In genomic region chr9:118157234-118157633, GRCm38 (mm10) we compare ENCODE assay signal across 14 mouse cellular contexts. TPM values are rescaled to one million over a fixed set of nuclear protein-coding genes. Genes with fewer than 3 reads are reported as not detected.
A peak's percentile ranks its signal among the peaks of the same experiment; 100 is the strongest.
DNase-seq lines count a peak whose midpoint lies in the region; ATAC-seq and TF ChIP-seq lines count a peak whose summit lies in the region.
"Had no signal": no experiment of that assay in that cellular context is flagged by ENCODE, and none has a peak within 500 bp of the region (broad histone marks: within the 10 kb centered on the region; RNA-seq: fewer than 3 reads in every experiment).

No protein-coding gene starts in this region.

- no peak for ATAC-seq in liver, postnatal 0 days
- ATAC-seq in liver, embryonic 12.5 days: no peak
- peak; percentile 59 for ATAC-seq in activated CD4-positive, CD25-positive, alpha-beta regulatory T cell, adult 4 months

- WGBS in liver, postnatal 0 days (ENCODE audit: insufficient replicate concordance): 84% methylated on average over 3 of the region's 3 CpGs
- WGBS in liver, embryonic 12.5 days (ENCODE audit: insufficient replicate concordance): 76% methylated on average over 3 of the region's 3 CpGs

- H3K36me3 ChIP-seq in liver, postnatal 0 days (replicated peaks; ENCODE audit: insufficient read depth, low read length): no peaks in the 10 kb centered on the region
- H3K36me3 ChIP-seq in liver, embryonic 12.5 days: no peaks in the 10 kb centered on the region
- no peaks in the 10 kb centered on the region for H3K36me3 ChIP-seq in E14TG2a.4 (ENCODE audit: insufficient read depth, low read length)
- H3K36me3 ChIP-seq in splenic B cell, adult 2 months (ENCODE audit: control insufficient read depth, insufficient read depth, low read length, poor library complexity, severe bottlenecking): no peaks in the 10 kb centered on the region
- H3K36me3 ChIP-seq: embryonic facial prominence, embryonic 12.5 days; midbrain, embryonic 12.5 days; neural tube, embryonic 13.5 days had no signal

- H3K4me2 ChIP-seq in liver, postnatal 0 days (ENCODE audit: low read depth, low read length): no peak overlapping the region
- H3K4me2 ChIP-seq in liver, embryonic 12.5 days: no peak overlapping the region
- H3K4me2 ChIP-seq: embryonic facial prominence, embryonic 12.5 days; midbrain, embryonic 12.5 days; neural tube, embryonic 13.5 days had no signal

- no peak overlapping the region for H3K9ac ChIP-seq in liver, postnatal 0 days (replicated peaks)
- H3K9ac ChIP-seq in liver, embryonic 12.5 days: no peak overlapping the region
- H3K9ac ChIP-seq: embryonic facial prominence, embryonic 12.5 days; midbrain, embryonic 12.5 days; neural tube, embryonic 13.5 days had no signal

- no peaks in the 10 kb centered on the region for H3K9me3 ChIP-seq in liver, postnatal 0 days (ENCODE audit: low read length)
- H3K9me3 ChIP-seq in liver, embryonic 12.5 days (replicated peaks): no peaks in the 10 kb centered on the region
- no peaks in the 10 kb centered on the region for H3K9me3 ChIP-seq in E14TG2a.4 (ENCODE audit: low read length)
- H3K9me3 ChIP-seq: embryonic facial prominence, embryonic 12.5 days; midbrain, embryonic 12.5 days; neural tube, embryonic 13.5 days had no signal

- DNase-seq in liver, postnatal 0 days: no peak
- peak; percentile 16 for DNase-seq in splenic B cell, adult 2 months (ENCODE audit: low read depth, low spot score)
- no peak for DNase-seq in right cerebral cortex, adult 18-20 months
- no peak for DNase-seq in heart, postnatal 36 days
- DNase-seq: cerebellum, adult 2 months; gastrocnemius, postnatal 10 days; kidney, postnatal 36 days; right cerebral cortex, postnatal 14 days had no signal

- no peak overlapping the region for H3K27ac ChIP-seq in liver, postnatal 0 days (ENCODE audit: low read depth)
- no peak overlapping the region for H3K27ac ChIP-seq in liver, embryonic 12.5 days
- H3K27ac ChIP-seq: embryonic facial prominence, embryonic 12.5 days; midbrain, embryonic 12.5 days; neural tube, embryonic 13.5 days had no signal

- no peaks in the 10 kb centered on the region for H3K27me3 ChIP-seq in liver, postnatal 0 days (ENCODE audit: insufficient read depth, low read length)
- no peaks in the 10 kb centered on the region for H3K27me3 ChIP-seq in liver, embryonic 12.5 days (replicated peaks)
- H3K27me3 ChIP-seq in E14TG2a.4 (ENCODE audit: insufficient read depth, low read length): peaks cover 3% of the 10 kb centered on the region; the same call in 1 of the 2 replicates
- no peaks in the 10 kb centered on the region for H3K27me3 ChIP-seq in splenic B cell, adult 2 months (ENCODE audit: control insufficient read depth, insufficient read depth, low read length, poor library complexity, severe bottlenecking)
- H3K27me3 ChIP-seq: embryonic facial prominence, embryonic 12.5 days; midbrain, embryonic 12.5 days; neural tube, embryonic 13.5 days had no signal

- H3K4me3 ChIP-seq in liver, postnatal 0 days (ENCODE audit: low read depth, low read length): no peak overlapping the region
- no peak overlapping the region for H3K4me3 ChIP-seq in liver, embryonic 12.5 days
- no peak overlapping the region for H3K4me3 ChIP-seq in E14TG2a.4 (replicated peaks; ENCODE audit: low read length)
- H3K4me3 ChIP-seq: embryonic facial prominence, embryonic 12.5 days; midbrain, embryonic 12.5 days; neural tube, embryonic 13.5 days had no signal

- H3K4me1 ChIP-seq in liver, postnatal 0 days (ENCODE audit: insufficient read depth): no peaks in the 10 kb centered on the region
- H3K4me1 ChIP-seq in liver, embryonic 12.5 days: no peaks in the 10 kb centered on the region
- H3K4me1 ChIP-seq in E14TG2a.4 (replicated peaks; ENCODE audit: low read depth, low read length): no peaks in the 10 kb centered on the region
- H3K4me1 ChIP-seq: embryonic facial prominence, embryonic 12.5 days; midbrain, embryonic 12.5 days; neural tube, embryonic 13.5 days had no signal

- TF ChIP-seq EP300 in liver, postnatal 0 days (IDR thresholded peaks at IDR 0.05; ENCODE audit: low read depth): no peak

- intact Hi-C loops in heart, postnatal 36 days (cut with DNase I): no loop called here

- TF ChIP-seq CTCF in liver, postnatal 0 days (IDR thresholded peaks at IDR 0.05; ENCODE audit: low read depth): peak; percentile 45
- TF ChIP-seq CTCF in E14TG2a.4 (conservative IDR thresholded peaks at IDR 0.05; ENCODE audit: low read length): peak; percentile 64

RNA-seq across cellular contexts. Expression of gene Cmc1, which starts 7.3 kb away (rescaled TPM):
- polyA plus RNA-seq in liver, postnatal 0 days (2015; fragmentation: Nextera tagmentation; extraction: Ambion mirVana): 40.0 and 47.1 TPM in 2 replicates
- polyA plus RNA-seq in liver, embryonic 12.5 days (2016; fragmentation: Nextera tagmentation; extraction: Ambion mirVana): 27.2 and 32.2 TPM in 2 replicates
- 100 to 1,000 TPM; 100 to 116 TPM for polyA plus RNA-seq in activated CD4-positive, CD25-positive, alpha-beta regulatory T cell, adult 4 months (2017; shearing (Covaris generic))
- total RNA-seq in heart, postnatal 36 days (2021): 10 to 100 TPM; 27.3 to 27.9 TPM
